Mouse (Mus musculus) megakaryocyte, embryonic 14.5 days (primary cell): Measurements from ENCODE around the gene Muc3.

Experiments
- FLI1 ChIP-seq: IDR thresholded peaks from 2 replicates; pipeline ENCODE4 v1.6.1; 2012; ENCODE audit warnings: low read length, inconsistent platforms, mixed read lengths
- GATA1 ChIP-seq: IDR thresholded peaks from 3 replicates; pipeline ENCODE4 v1.6.1; 2012; ENCODE audit warnings: mixed read lengths, low read length, inconsistent platforms, borderline replicate concordance

DNA sequence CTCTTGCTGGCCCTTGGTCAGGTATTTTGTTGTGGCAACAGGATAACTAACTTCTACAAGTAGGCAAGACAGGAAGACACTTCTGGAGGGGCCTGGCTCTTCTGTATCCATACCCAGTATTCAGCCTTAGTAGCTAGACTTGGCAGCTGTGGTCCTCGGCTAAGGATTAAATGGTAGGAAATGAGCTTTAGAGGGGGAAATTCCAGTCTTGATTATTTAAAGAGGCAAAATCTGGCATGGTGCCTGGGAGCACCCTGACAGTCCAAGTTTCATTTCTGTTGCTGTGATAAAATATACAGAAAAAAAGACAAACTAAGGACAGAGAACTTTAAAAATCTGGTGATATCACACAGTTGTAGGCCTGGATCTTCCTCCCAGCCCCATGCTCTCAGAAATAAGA, 53.1 kb downstream of the Muc3 start:
- TF ChIP-seq GATA1 (no peak), FLI1 (no peak)
